Mouse (Mus musculus) CH12.LX (cell line): ENCODE measurements around the gene Gm20521. TPM values are rescaled to one million over a fixed set of nuclear protein-coding genes. Genes with fewer than 3 reads are reported as not detected.
"Not testable (repeated sequence)": the region's sequence is repeated elsewhere in the genome, so short reads cannot be mapped to it uniquely, and the experiment has no call there.

Experiments
- DNase-seq: peaks from one replicate; pipeline ENCODE4 v3.0.0-alpha.2; 2013; ENCODE audit errors: extremely low read depth
- H3K27ac ChIP-seq: 2 replicates; pipeline ENCODE4 v1.5.1; 2012; ENCODE audit warnings: low read depth, mild to moderate bottlenecking, control low read depth, moderate library complexity; ENCODE audit not compliant: insufficient read depth
- H3K27me3 ChIP-seq: replicated peaks from 2 replicates; pipeline ENCODE3; 2012; ENCODE audit warnings: inconsistent platforms
- H3K36me3 ChIP-seq, 2 experiments: replicated peaks in 1 of 2; 2 replicates each; pipeline versions ENCODE3 to v1.6.1; 2012; ENCODE audit warnings: inconsistent platforms in 1 of 2, low read length in 1 of 2, mild to moderate bottlenecking in 1 of 2, mixed read lengths in 1 of 2, moderate library complexity in 1 of 2; ENCODE audit not compliant: control insufficient read depth in 1 of 2, insufficient read depth in 1 of 2
- H3K4me1 ChIP-seq, 2 experiments: 2 replicates each; pipeline ENCODE4 v1.6.1; 2012; ENCODE audit warnings: inconsistent platforms in 1 of 2, moderate library complexity in 1 of 2; ENCODE audit not compliant: insufficient read depth in 2 of 2, control insufficient read depth in 1 of 2
- H3K4me2 ChIP-seq: 2 replicates; pipeline ENCODE4 v1.6.1; 2012; ENCODE audit warnings: low read depth, mild to moderate bottlenecking, control low read depth; ENCODE audit not compliant: poor library complexity, insufficient read depth, severe bottlenecking
- H3K4me3 ChIP-seq, 3 experiments: fragments of 150-350 bp in 1 of 3; sonication (generic) in 1 of 3; replicated peaks in 1 of 3; 2 replicates each; pipeline versions ENCODE3 to v1.5.1; 2011 to 2012; ENCODE audit warnings: low read depth in 2 of 3, low read length in 2 of 3, mild to moderate bottlenecking in 2 of 3, moderate library complexity in 2 of 3, control low read depth in 1 of 3, improper control_type of control experiment in 1 of 3, inconsistent platforms in 1 of 3, mixed read lengths in 1 of 3; ENCODE audit not compliant: poor library complexity in 1 of 3
- H3K79me2 ChIP-seq: replicated peaks from 2 replicates; pipeline ENCODE4 v1.6.1; 2012; ENCODE audit warnings: mild to moderate bottlenecking, moderate library complexity; ENCODE audit not compliant: control insufficient read depth, poor library complexity, insufficient read depth, severe bottlenecking; ENCODE audit errors: extremely low read depth
- H3K9ac ChIP-seq: 2 replicates; pipeline ENCODE4 v1.6.1; 2012; ENCODE audit warnings: low read depth, mild to moderate bottlenecking, control low read depth, moderate library complexity; ENCODE audit not compliant: insufficient read depth
- H3K9me3 ChIP-seq: replicated peaks from 2 replicates; pipeline ENCODE3; 2012; ENCODE audit warnings: low read length, inconsistent platforms, mixed read lengths
- BHLHE40 ChIP-seq: IDR thresholded peaks from 2 replicates; pipeline ENCODE4 v1.6.1; 2011; ENCODE audit warnings: mild to moderate bottlenecking, low read depth, low read length, improper control_type of control experiment
- CTCF ChIP-seq, 2 experiments: IDR thresholded peaks in 1 of 2; conservative IDR thresholded peaks in 1 of 2; 2 replicates each; pipeline ENCODE4 v1.5.1; 2011 to 2012; ENCODE audit warnings: low read depth in 2 of 2, low read length in 2 of 2, improper control_type of control experiment in 1 of 2, inconsistent platforms in 1 of 2, mild to moderate bottlenecking in 1 of 2, moderate library complexity in 1 of 2
- ETS1 ChIP-seq: conservative IDR thresholded peaks from 2 replicates; pipeline ENCODE4 v1.6.1; 2012; ENCODE audit warnings: low read depth, mild to moderate bottlenecking, inconsistent platforms, low read length, improper control_type of control experiment, moderate library complexity
- MAZ ChIP-seq: IDR thresholded peaks from 2 replicates; pipeline ENCODE4 v1.6.1; 2012; ENCODE audit warnings: low read depth, mild to moderate bottlenecking, inconsistent platforms, low read length, improper control_type of control experiment, moderate library complexity
- MEF2A ChIP-seq: IDR thresholded peaks from 2 replicates; pipeline ENCODE4 v1.6.1; 2014; ENCODE audit warnings: low read depth, mild to moderate bottlenecking, inconsistent platforms, low read length, improper control_type of control experiment, borderline replicate concordance
- MXI1 ChIP-seq: IDR thresholded peaks from 2 replicates; pipeline ENCODE4 v1.6.1; 2011; ENCODE audit warnings: mild to moderate bottlenecking, low read depth, low read length, improper control_type of control experiment
- MYC ChIP-seq: IDR thresholded peaks from 2 replicates; pipeline ENCODE4 v1.6.1; 2011; ENCODE audit warnings: low read depth, mild to moderate bottlenecking, improper control_type of control experiment, low read length
- NELFE ChIP-seq: IDR thresholded peaks from 2 replicates; pipeline ENCODE4 v1.6.1; 2011; ENCODE audit warnings: low read depth, low read length, improper control_type of control experiment
- NRF1 ChIP-seq: IDR thresholded peaks from 2 replicates; pipeline ENCODE4 v1.6.1; 2014; ENCODE audit warnings: low read depth, mild to moderate bottlenecking, inconsistent platforms, low read length, improper control_type of control experiment, moderate library complexity
- POLR2AphosphoS2 ChIP-seq: IDR thresholded peaks from 2 replicates; pipeline ENCODE4 v1.6.1; 2011; ENCODE audit warnings: low read depth, low read length, improper control_type of control experiment
- SIN3A ChIP-seq: IDR thresholded peaks from 2 replicates; pipeline ENCODE4 v1.6.1; 2012; ENCODE audit warnings: low read length, improper control_type of control experiment, inconsistent platforms
- UBTF ChIP-seq: IDR thresholded peaks from 2 replicates; pipeline ENCODE4 v1.6.1; 2012; ENCODE audit warnings: low read depth, mild to moderate bottlenecking, inconsistent platforms, low read length, improper control_type of control experiment, moderate library complexity
- USF1 ChIP-seq: IDR thresholded peaks from 2 replicates; pipeline ENCODE4 v1.6.1; 2014; ENCODE audit warnings: low read depth, mild to moderate bottlenecking, inconsistent platforms, low read length, improper control_type of control experiment
- ZC3H11A ChIP-seq: IDR thresholded peaks from 2 replicates; pipeline ENCODE4 v1.6.1; 2012; ENCODE audit warnings: low read depth, mild to moderate bottlenecking, inconsistent platforms, low read length, improper control_type of control experiment
- ZNF384 ChIP-seq: IDR thresholded peaks from 2 replicates; pipeline ENCODE4 v1.6.1; 2012; ENCODE audit warnings: low read depth, low read length, improper control_type of control experiment, inconsistent platforms
- dilution Hi-C: fragments of 300-500 bp; cut with MboI; formaldehyde crosslinking; loops from 2 replicates; pipeline ENCODE4 v1.14.3; 2020; ENCODE audit warnings: low sequenced_read_pairs; ENCODE audit not compliant: extremely low pct_unique_long_range_greater_than_20kb, extremely low pct_ligation_motif_present
- in situ Hi-C: fragments of 300-500 bp; cut with MboI; formaldehyde crosslinking; loops from 3 replicates; pipeline ENCODE4 v1.14.3; 2019; ENCODE audit warnings: low sequenced_read_pairs, low pct_ligation_motif_present, low pct_unique_long_range_greater_than_20kb, mixed read lengths
- polyA plus RNA-seq: library from polyadenylated mRNA; unstranded; fragments of >175 nt; gene quantifications from 2 replicates; pipeline ENCODE4 v1.2.1, GENCODE M21; 2012; ENCODE audit warnings: low read depth; ENCODE audit not compliant: insufficient read length
- total RNA-seq, 2 experiments: library from RNA; depleted of rRNA; stranded (reverse); fragments of 300-350 nt in 1 of 2; fragments of >200 nt in 1 of 2; gene quantifications; 2 replicates each; pipeline ENCODE4 v1.2.3; 2012 to 2014

Gm20521 gene
- total and polyA plus RNA-seq, 3 experiments, result not detected

GRCm38 (mm10) chr14:54944939-54945338, 61.7 kb downstream of the Gm20521 start:
- Histone ChIP-seq H3K79me2 (no peaks in the 10 kb centered on the region), H3K4me3 (no peak overlapping the region), H3K4me1 (peaks cover 7 to 20% of the 10 kb centered on the region in 2 experiments), H3K9me3 (no peaks in the 10 kb centered on the region), H3K4me2 (no peak overlapping the region), H3K27ac (no peak overlapping the region), H3K27me3 (peaks cover 53% of the 10 kb centered on the region), H3K36me3 (no peaks in the 10 kb centered on the region)
- dilution Hi-C loops (no loop called here), in situ Hi-C loops (no loop called here)
- DNase-seq, result no peak
- TF ChIP-seq NELFE (no peak), CTCF (conservative IDR thresholded peaks at IDR 0.05 in 1 of 2, IDR thresholded peaks at IDR 0.05 in 1 of 2; ENCODE audit: low read depth in 2 of 2, low read length in 2 of 2) (no peak), ZC3H11A (no peak), BHLHE40 (no peak), NRF1 (no peak), UBTF (no peak), ETS1 (no peak), MXI1 (no peak), USF1 (no peak), MYC (no peak), POLR2AphosphoS2 (no peak), MEF2A (no peak)
- TF ChIP-seq, all 38 proteins: peak for 0
- H3K9ac ChIP-seq, result no peak overlapping the region

GRCm38 (mm10) chr14:54945975-54946704, 62.9 kb downstream of the Gm20521 start:
- peaks cover 7 to 20% of the 10 kb centered on the region in 2 experiments for H3K4me1 ChIP-seq
- H3K79me2 ChIP-seq, result no peaks in the 10 kb centered on the region
- H3K9ac ChIP-seq, result no peak overlapping the region
- in situ Hi-C loops, result no loop called here
- no peak overlapping the region for H3K4me2 ChIP-seq
- dilution Hi-C loops, result no loop called here
- no peak overlapping the region for H3K4me3 ChIP-seq
- no peaks in the 10 kb centered on the region for H3K36me3 ChIP-seq
- no peaks in the 10 kb centered on the region for H3K9me3 ChIP-seq
- TF ChIP-seq MYC (no peak), ZNF384 (no peak), MAZ (no peak), SIN3A (no peak)
- peak; percentile 51 for DNase-seq
- no peak overlapping the region for H3K27ac ChIP-seq
- peaks cover 51% of the 10 kb centered on the region for H3K27me3 ChIP-seq

- H3K27me3 ChIP-seq, result peaks cover 51% of the 10 kb centered on the region
- DNase-seq, H3K4me3 ChIP-seq, in situ Hi-C loops, H3K79me2 ChIP-seq, H3K36me3 ChIP-seq, H3K9me3 ChIP-seq, dilution Hi-C loops, H3K9ac ChIP-seq, H3K27ac ChIP-seq, H3K4me2 ChIP-seq: not testable (repeated sequence)
- peaks cover 7 to 20% of the 10 kb centered on the region in 2 experiments for H3K4me1 ChIP-seq
Observed at GRCm38 (mm10) chr14:54947008-54947407, 63.8 kb downstream of the Gm20521 start.
